Mouse (Mus musculus) lung, adult 2 months (tissue): Measurements from ENCODE around the gene Ptprk.

ENCODE experiments used
- CTCF ChIP-seq: fragments of 200-500 bp; IDR thresholded peaks from 2 replicates; pipeline ENCODE4 v1.5.1; 2011; ENCODE audit warnings: mild to moderate bottlenecking, low read length, control low read depth; ENCODE audit not compliant: insufficient read depth
- POLR2A ChIP-seq: fragments of 200-500 bp; IDR thresholded peaks from 2 replicates; pipeline ENCODE4 v1.6.1; 2011; ENCODE audit warnings: low read depth, mild to moderate bottlenecking, control low read depth, low read length, borderline replicate concordance; ENCODE audit errors: extremely low read depth

- TF ChIP-seq CTCF (no peak), POLR2A (peak; percentile 84)
These were observed at the start of gene Ptprk for GRCm38 (mm10) chr10:28074653-28075451.
